Mouse (Mus musculus) large intestine, adult 2 months (tissue): ENCODE results near the gene Pgm5. TPM values are rescaled to one million over a fixed set of nuclear protein-coding genes. Genes with fewer than 3 reads are reported as not detected.
A peak's percentile ranks its signal among the peaks of the same experiment; 100 is the strongest.

Experiments used
- DNase-seq: peaks from one replicate; pipeline ENCODE4 v3.0.0-alpha.2; 2012; ENCODE audit warnings: low read depth, low spot score
- WGBS: fragments of 180-500 bp; shearing (Covaris S2); methylation state at CpG from one replicate; pipeline ENCODE4 v1.1.7; 2018; 5-methylcytosine and 5-hydroxymethylcytosine counted together
- polyA plus RNA-seq: library from polyadenylated mRNA; depleted of rRNA; stranded (reverse); fragments of >200 nt; gene quantifications from 2 replicates; pipeline ENCODE4 v1.2.3, GENCODE M21; 2012

Pgm5 gene
- polyA plus RNA-seq, 1 experiment = 40.2 TPM

DNA sequence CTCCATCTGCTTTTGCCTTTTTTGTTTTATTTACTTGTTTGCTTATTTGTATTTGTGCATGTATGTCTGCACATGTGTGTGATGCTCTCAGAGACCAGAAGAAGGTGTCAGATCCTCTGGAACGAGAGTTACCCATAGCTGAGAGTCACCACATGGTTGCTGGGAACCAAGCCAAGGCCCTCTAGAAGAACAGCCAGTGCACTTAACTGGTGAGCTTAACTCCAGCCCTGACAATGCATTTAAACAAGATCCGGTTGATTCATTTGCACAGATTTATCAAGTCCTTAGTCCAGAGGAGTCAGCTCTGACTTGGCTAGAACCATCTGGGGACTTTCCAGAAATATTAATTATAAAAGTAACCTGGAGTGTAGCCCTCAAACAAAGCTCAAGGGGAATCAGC, 12.2 kb upstream of the Pgm5 start:
- DNase-seq = no peak
- 33% methylated on average over 2 of the region's 2 CpGs for WGBS

GRCm38 (mm10) chr19:24871037-24871635, 9.5 kb upstream of the Pgm5 start:
- DNase-seq = peak; percentile 43
- WGBS = 8% methylated on average over 18 of the region's 18 CpGs

- DNase-seq = no peak
- 85% methylated on average over 9 of the region's 9 CpGs for WGBS
Observed at GRCm38 (mm10) chr19:24865436-24865835, 3.8 kb upstream of the Pgm5 start.

DNA sequence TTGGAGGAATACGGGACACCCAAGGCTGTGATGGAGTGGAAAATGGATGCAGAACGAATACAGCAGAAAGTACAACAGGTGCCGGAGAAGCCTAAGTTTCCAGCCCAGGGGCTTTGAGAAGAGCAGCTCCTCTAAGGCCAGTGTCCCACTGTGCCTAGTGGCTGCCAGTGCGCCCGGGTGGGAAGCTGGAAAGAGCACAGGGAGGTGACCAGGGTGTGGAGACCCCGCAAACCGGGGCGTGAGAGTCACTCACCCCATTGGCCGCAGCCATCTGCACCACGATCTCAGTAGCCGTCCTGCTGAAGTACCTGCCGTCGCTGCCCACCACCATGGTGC, 411 bp downstream of the Pgm5 start:
- DNase-seq = no peak
- WGBS = 16% methylated on average over 13 of the region's 13 CpGs

- 60% methylated on average over 21 of the region's 21 CpGs for WGBS
- DNase-seq = no peak
Observed at GRCm38 (mm10) chr19:24851456-24852315, 10.0 kb downstream of the Pgm5 start.

DNA sequence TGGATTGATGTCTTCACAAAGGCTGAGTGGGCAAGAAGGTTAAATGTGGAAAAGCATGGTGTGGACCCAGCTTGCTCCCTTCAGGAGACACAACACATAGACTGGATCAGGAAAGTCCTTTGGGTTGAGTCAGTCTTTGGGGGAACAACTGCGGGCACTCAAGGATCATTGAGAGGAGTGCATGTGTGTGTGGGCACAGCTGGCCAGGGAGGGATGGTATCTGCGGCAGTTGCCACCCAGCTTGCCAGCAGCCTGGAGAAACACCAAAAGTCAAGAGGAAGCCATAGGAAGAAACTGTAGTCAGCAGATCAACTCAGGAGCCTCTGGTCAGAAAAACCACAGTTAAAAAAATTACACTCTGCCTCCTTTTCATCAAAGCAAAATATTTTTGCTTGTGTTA, 12.8 kb downstream of the Pgm5 start:
- whole genome bisulfite sequencing = 74% methylated on average over 2 of the region's 2 CpGs
- DNase-seq = no peak

DNA sequence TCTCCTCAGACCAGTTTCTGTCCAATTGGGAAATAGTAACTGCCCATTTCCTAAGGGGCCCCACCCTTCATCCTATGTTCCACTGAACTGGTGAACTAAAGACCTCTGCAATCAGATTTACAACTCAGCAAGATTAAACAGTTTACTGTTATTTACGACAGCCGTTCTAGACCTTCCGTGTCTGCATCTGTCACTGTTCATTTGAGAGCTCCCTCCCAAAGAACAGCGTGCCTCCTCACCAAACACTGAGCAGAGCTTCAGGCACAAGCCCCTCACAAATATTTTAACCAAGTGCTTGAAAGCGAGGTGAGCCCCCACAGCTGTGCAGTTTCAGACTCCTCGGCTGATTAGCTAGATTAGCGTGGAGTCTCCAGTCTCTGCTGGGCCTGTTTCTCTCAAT, 13.3 kb downstream of the Pgm5 start:
- DNase-seq = no peak
- 28% methylated on average over 7 of the region's 7 CpGs for WGBS

GRCm38 (mm10) chr19:24845007-24845546, 16.6 kb downstream of the Pgm5 start:
- WGBS = 56% methylated on average over 7 of the region's 7 CpGs
- DNase-seq = no peak

GRCm38 (mm10) chr19:24842080-24842479, 19.6 kb downstream of the Pgm5 start:
- DNase-seq = no peak

GRCm38 (mm10) chr19:24824517-24824916, 37.1 kb downstream of the Pgm5 start:
- DNase-seq = no peak
- 48% methylated on average over 4 of the region's 4 CpGs for WGBS

More at GRCm38 (mm10) chr19:24842080-24842479, 19.6 kb downstream of the Pgm5 start:
- 60% methylated on average over 3 of the region's 3 CpGs for WGBS

DNA sequence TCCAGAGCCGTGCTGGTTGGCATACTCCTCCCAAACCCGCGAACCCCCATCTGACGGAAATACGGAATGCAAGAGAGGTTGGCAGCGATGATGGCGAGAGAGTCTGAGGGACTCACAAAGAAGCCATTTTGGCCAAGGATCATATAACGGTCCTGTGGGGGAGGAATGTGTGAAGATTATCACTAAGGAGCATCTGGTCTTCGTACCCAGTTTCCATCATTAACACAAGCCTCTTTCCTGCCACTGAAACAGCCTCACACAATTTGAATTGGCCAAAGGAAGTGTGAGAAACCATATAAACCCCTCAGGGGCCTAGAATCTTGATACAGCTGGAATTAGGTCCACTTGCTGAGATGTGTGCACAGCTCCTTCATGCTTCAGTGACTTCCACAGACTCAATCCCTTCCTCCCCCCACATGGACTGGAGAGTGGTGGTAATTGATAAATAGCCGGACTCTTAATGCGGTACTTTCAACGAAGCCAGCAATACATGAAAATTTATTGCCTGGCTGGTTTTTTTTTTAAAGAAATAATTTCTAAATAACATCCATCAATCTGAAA, 45.9 kb downstream of the Pgm5 start:
- WGBS = 79% methylated on average over 12 of the region's 12 CpGs
- DNase-seq = no peak

DNA sequence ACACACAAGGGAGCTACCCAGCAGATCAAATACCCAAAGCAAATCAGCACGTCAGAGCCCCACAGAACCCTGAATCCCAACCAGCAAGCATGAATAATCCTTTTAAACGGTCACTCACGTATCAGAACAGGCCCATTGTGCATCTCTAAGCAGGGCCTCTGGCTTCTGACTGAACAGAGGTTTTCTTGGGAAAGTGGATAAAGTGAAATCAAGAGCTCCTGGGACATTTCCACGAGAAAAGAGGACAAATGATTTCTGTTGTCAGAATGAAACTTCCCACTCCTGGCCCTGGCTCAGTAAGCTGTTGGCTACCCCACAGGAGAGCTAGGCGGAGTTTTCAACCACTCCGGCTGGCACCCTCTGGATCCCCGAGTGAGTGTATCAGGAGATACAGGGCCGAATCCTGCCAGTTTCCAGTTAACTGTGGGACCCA, 48.8 kb downstream of the Pgm5 start:
- 73% methylated on average over 8 of the region's 8 CpGs for WGBS
- DNase-seq = no peak

DNA sequence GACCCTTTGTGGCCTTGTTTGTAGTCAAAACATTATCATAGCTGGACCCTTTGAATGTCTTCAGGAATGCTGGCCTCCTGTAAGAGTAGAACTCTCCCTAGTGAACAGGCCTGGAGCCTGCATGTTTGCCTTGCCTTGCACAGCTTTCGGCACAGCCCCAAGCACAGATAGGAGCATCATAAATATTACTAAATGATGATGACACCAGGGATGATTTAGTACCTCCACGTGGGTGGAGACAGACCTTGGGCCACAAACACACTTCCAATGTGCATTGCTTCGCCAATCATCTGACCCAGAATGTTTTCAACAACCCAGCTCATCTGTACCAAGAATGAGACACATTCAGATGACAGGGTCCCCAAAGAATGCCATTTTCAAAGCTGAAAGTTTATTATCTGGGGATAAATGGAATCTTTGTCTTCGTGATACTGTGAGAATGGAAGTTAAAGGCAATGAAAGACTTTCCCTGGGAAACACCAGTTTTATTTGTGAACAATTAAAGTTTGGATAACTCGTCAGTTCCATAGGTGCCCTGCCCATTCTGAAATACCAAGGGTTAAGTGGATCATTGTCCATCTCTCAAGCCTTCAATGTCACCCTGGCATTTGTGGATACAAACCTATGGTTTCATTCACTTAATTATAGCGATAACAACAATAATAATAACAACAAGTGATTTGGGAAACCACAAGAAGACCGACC, 49.4 kb downstream of the Pgm5 start:
- no peak for DNase-seq
- WGBS = 70% methylated on average over 7 of the region's 7 CpGs

- DNase-seq = no peak
- WGBS = 80% methylated on average over 10 of the region's 10 CpGs
Observed at GRCm38 (mm10) chr19:24811451-24811850, 50.2 kb downstream of the Pgm5 start.

GRCm38 (mm10) chr19:24806013-24806412, 55.6 kb downstream of the Pgm5 start:
- WGBS = 77% methylated on average over 3 of the region's 3 CpGs
- no peak for DNase-seq

- no peak for DNase-seq
- WGBS = 60% methylated on average over 9 of the region's 9 CpGs
Observed at GRCm38 (mm10) chr19:24797606-24798005, 64.0 kb downstream of the Pgm5 start.

GRCm38 (mm10) chr19:24794350-24794749, 67.3 kb downstream of the Pgm5 start:
- WGBS = 73% methylated on average over 6 of the region's 6 CpGs

DNA sequence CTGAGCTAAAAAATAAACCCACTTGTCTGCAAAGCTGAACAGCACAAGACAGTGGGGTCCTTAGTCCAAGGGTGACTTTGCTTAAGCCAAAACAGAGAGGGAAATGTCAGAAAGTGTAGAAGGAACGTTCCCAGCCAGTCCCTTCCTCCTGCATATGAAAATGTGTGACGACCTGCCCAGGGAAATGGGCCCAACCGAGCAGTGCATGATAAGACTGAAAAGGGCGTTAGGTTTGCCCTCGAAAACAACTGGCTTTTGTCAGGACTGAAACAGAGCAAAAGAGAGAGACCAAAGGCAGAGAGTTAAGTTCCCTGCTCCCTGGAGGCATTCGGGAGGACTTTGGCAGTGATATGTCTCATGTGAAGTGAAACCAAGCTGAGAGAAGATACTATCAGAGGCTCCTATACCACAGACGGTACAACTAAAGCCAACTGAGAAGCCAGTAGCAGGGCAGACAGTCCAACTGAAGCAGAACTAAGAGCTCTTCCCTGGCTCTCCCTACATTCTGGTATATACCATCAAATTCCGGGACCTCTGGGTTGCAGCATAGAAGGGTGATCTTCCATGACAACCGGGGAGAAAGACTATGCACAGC, 68.0 kb downstream of the Pgm5 start:
- no peak for DNase-seq
- 74% methylated on average over 9 of the region's 9 CpGs for WGBS

More at GRCm38 (mm10) chr19:24794350-24794749, 67.3 kb downstream of the Pgm5 start:
- no peak for DNase-seq

- no peak for DNase-seq
- WGBS = 34% methylated on average over 5 of the region's 5 CpGs
Observed at GRCm38 (mm10) chr19:24792876-24793275, 68.8 kb downstream of the Pgm5 start.

- DNase-seq = no peak
- 65% methylated on average over 8 of the region's 8 CpGs for WGBS
Observed at GRCm38 (mm10) chr19:24785898-24786297, 75.8 kb downstream of the Pgm5 start.
